Mouse (Mus musculus): ENCODE measurements at regions not wholly inside any gene's neighbourhood (a gene's known extent, or its start where the extent isn't known, plus 50 kb on each side); places are given as distances from the start of the nearest gene placed in this dataset.

DNA sequence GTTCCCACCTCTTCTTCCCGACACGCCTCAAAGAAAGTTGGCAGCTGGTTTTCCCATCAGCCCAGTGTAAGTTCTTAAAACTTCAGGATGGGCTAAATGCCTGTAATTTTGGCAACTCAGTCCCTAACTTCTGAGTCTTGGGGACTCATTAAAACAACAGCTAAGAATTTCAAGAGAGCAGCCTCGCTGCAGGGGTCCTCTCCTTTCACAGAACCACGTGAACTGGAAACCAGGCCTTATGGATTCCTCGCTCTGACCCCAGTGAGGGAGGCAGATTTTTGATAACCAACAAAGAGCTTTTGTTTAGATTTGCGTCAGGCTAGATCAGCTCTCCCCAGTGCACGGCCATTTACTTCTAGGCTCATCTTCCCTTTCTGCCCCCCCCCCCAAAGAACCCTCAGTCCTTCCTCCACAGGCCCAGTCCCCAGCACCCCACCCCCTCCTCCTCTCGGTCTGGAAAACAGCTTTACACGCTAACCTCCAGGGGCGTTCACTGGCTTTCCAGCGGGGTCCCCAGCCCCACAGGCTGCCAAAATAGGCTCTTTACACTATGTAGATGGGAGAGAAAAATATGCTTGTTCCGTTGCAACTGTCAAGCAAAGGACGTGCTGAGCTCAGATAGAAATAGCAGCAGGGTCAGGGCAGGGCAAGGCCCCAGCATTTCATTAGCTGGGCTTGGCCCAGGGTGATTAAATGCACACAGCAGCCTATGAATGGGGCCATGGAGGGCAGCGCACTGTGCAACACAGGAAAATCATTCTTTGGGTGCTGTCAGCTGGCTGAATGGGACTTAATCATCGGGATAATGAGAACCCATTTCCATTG, 233.5 kb downstream of the Zfp36l1 start:
- H3K9me3 ChIP-seq (ENCODE audit: control insufficient read depth, low read length) = no peaks in the 10 kb centered on the region
- H3K9ac ChIP-seq (ENCODE audit: low read depth, low read length) = no peak overlapping the region
- H3K4me1 ChIP-seq (replicated peaks; ENCODE audit: control insufficient read depth, insufficient read depth, low read length) = peaks cover 11% of the 10 kb centered on the region
- DNase-seq (ENCODE audit: low spot score) (peak; percentile 72), ATAC-seq (ENCODE audit: low FRiP score) (peak; percentile 95)
- 8% methylated on average over 15 of the region's 15 CpGs for WGBS
- 0 out of 2 replicates have a peak overlapping the region, but pooled peaks have one; percentile 5 for H3K4me2 ChIP-seq (replicated peaks; ENCODE audit: low read depth, low read length)
- H3K4me3 ChIP-seq (ENCODE audit: low read depth, low read length) = no peak overlapping the region
- no peaks in the 10 kb centered on the region for H3K27me3 ChIP-seq (ENCODE audit: control insufficient read depth, insufficient read depth, low read length)
- H3K27ac ChIP-seq (ENCODE audit: low read depth, low read length) = peak overlapping the region; percentile 67
- H3K36me3 ChIP-seq (ENCODE audit: control insufficient read depth, insufficient read depth, low read length) = no peaks in the 10 kb centered on the region

DNA sequence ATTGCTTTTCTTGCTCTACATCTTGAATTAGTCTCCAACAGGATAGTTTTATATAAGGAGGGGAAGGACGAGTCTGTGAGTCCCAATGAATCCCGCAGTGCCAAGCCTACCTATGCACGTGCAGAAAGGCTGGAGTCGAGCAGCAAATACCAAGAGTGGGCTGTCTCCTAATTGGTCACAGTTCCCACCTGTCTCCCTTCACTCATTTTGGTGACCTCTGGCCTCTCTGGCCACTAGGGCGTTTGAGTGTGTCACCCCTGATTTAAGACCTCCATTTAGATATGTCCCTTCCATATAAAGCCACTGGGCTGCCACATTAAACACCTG, 234.1 kb downstream of the Zfp36l1 start:
- Histone ChIP-seq H3K27ac (ENCODE audit: low read depth, low read length) (peak overlapping the region; percentile 67), H3K4me3 (ENCODE audit: low read depth, low read length) (no peak overlapping the region), H3K36me3 (ENCODE audit: control insufficient read depth, insufficient read depth, low read length) (no peaks in the 10 kb centered on the region), H3K9me3 (ENCODE audit: control insufficient read depth, low read length) (no peaks in the 10 kb centered on the region), H3K27me3 (ENCODE audit: control insufficient read depth, insufficient read depth, low read length) (no peaks in the 10 kb centered on the region), H3K9ac (ENCODE audit: low read depth, low read length) (no peak overlapping the region), H3K4me2 (replicated peaks; ENCODE audit: low read depth, low read length) (no peak overlapping the region), H3K4me1 (replicated peaks; ENCODE audit: control insufficient read depth, insufficient read depth, low read length) (peaks cover 11% of the 10 kb centered on the region)
- WGBS = 24% methylated on average over 5 of the region's 5 CpGs
- DNase-seq (ENCODE audit: low spot score) (no peak), ATAC-seq (ENCODE audit: low FRiP score) (no peak)

DNA sequence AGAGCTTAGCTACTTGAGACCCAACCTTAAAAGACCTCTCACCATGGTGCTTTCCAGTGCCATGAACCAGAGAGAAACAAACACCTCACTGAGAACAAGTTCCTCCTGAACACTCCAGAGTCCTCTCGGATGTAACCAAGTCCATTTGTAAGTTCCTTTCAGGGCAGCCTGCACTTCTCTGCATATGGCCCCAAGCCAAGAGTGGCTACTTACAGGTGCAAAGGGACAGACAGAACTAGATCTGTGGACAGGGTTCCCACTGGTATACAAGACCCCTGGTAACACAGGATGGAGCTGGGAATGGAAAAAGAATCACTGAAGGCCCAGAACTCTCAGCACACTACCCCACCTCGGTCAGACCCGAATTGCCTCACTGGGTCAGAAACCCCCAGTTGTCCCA, 234.7 kb downstream of the Zfp36l1 start:
- no peak overlapping the region for H3K4me3 ChIP-seq (ENCODE audit: low read depth, low read length)
- no peaks in the 10 kb centered on the region for H3K9me3 ChIP-seq (ENCODE audit: control insufficient read depth, low read length)
- DNase-seq (ENCODE audit: low spot score) (no peak), ATAC-seq (ENCODE audit: low FRiP score) (no peak)
- no peaks in the 10 kb centered on the region for H3K27me3 ChIP-seq (ENCODE audit: control insufficient read depth, insufficient read depth, low read length)
- 78% methylated on average over 3 of the region's 3 CpGs for WGBS
- H3K27ac ChIP-seq (ENCODE audit: low read depth, low read length) = no peak overlapping the region; the same call in 1 of the 2 replicates
- no peak overlapping the region for H3K9ac ChIP-seq (ENCODE audit: low read depth, low read length)
- H3K4me2 ChIP-seq (replicated peaks; ENCODE audit: low read depth, low read length) = no peak overlapping the region
- no peaks in the 10 kb centered on the region for H3K36me3 ChIP-seq (ENCODE audit: control insufficient read depth, insufficient read depth, low read length)
- peaks cover 11% of the 10 kb centered on the region for H3K4me1 ChIP-seq (replicated peaks; ENCODE audit: control insufficient read depth, insufficient read depth, low read length)

DNA sequence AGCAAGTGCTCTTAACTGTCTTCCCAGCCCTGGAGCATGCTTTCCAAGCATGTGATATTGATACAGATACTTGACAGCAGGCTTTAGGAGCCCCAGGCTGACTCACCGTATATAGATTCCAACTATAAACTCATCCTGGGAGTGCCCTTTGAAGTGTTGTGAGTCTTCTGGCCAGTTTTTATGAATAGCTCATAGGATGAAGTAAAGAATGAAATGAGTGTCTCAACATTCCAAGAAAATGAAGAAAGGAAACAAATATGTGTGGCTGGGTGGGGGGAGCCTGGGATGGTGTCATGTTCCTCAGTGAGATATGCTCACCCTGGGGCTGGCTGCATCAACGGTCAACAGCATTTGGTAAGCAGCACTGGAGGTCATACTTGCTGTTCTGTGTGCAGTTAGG, 238.5 kb downstream of the Zfp36l1 start:
- no peak for ATAC-seq (ENCODE audit: low FRiP score)
- DNase-seq (ENCODE audit: low spot score) = no peak
- no peaks in the 10 kb centered on the region for H3K27me3 ChIP-seq (ENCODE audit: control insufficient read depth, insufficient read depth, low read length)
- no peaks in the 10 kb centered on the region for H3K36me3 ChIP-seq (ENCODE audit: control insufficient read depth, insufficient read depth, low read length)
- 75% methylated on average over 2 of the region's 2 CpGs for WGBS
- H3K4me2 ChIP-seq (replicated peaks; ENCODE audit: low read depth, low read length) = no peak overlapping the region
- no peak overlapping the region for H3K4me3 ChIP-seq (ENCODE audit: low read depth, low read length)
- no peaks in the 10 kb centered on the region for H3K9me3 ChIP-seq (ENCODE audit: control insufficient read depth, low read length)
- peaks cover 7% of the 10 kb centered on the region for H3K4me1 ChIP-seq (replicated peaks; ENCODE audit: control insufficient read depth, insufficient read depth, low read length)
- no peak overlapping the region for H3K27ac ChIP-seq (ENCODE audit: low read depth, low read length)
- H3K9ac ChIP-seq (ENCODE audit: low read depth, low read length) = no peak overlapping the region

DNA sequence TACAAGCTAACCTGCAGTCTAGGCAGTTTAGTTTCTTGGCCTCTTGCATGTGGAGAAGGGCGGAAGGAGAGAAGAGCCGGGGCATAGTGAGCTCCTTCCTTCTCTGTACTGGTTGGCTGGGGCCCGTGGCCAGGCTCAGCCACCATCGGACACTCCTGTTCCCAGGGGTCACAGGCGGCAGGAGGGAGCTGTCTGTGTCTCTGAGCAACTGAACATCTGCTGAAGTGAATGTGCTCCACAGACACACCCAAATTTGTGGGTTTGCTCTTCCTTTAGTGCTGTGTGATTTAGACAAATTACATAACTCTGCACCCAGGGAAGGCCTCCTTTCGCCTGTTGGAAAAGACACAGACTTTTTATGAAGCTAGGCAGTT, 247.6 kb downstream of the Zfp36l1 start:
- no peaks in the 10 kb centered on the region for H3K36me3 ChIP-seq (ENCODE audit: control insufficient read depth, insufficient read depth, low read length)
- ATAC-seq (ENCODE audit: low FRiP score) = no peak

DNA sequence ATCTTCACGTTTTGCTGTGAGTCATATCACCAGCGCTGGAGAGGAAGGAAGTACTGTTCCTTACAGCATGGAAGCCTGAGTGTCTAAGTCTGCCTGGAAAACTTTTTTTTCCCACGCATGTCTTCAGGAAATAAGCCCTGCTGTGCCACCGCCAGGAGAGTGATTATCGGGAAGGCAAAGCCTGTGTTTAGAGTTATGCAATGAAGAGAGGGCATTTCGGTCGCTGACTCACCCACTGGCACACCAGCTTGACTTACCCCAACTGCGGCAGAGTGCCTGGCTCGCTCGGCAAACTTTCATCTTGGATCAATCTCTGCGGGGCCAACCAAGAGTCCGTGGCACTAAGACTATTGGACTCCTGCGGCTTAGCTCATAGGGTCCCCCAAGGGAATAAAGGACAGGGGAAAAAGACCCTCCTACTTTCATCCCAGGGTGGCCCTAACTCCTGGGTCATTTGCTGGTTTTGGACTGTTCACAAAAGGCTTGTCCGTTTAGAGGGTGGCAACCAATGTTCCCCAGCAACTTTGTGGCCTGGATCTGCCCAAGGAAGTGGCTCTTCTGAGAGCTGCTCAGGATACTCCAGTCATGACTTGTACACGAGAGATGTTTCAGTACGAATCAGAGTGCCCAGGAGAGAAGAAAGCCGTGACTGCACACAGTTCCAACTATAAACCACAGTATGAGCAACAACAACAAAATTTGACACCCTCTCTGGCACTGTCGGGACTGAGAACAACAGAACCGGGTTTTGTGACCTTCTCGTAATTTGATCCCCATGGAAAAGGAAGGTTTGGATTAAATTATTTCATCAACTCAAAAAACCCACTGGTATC, 248.3 kb downstream of the Zfp36l1 start:
- Histone ChIP-seq H3K9ac (ENCODE audit: low read depth, low read length) (no peak overlapping the region), H3K4me3 (ENCODE audit: low read depth, low read length) (no peak overlapping the region), H3K4me1 (replicated peaks; ENCODE audit: control insufficient read depth, insufficient read depth, low read length) (peaks cover 5% of the 10 kb centered on the region; the same call in 1 of the 2 replicates), H3K9me3 (ENCODE audit: control insufficient read depth, low read length) (no peaks in the 10 kb centered on the region), H3K36me3 (ENCODE audit: control insufficient read depth, insufficient read depth, low read length) (no peaks in the 10 kb centered on the region), H3K27ac (ENCODE audit: low read depth, low read length) (no peak overlapping the region), H3K27me3 (ENCODE audit: control insufficient read depth, insufficient read depth, low read length) (no peaks in the 10 kb centered on the region), H3K4me2 (replicated peaks; ENCODE audit: low read depth, low read length) (no peak overlapping the region)
- 73% methylated on average over 20 of the region's 20 CpGs for WGBS
- DNase-seq (ENCODE audit: low spot score) (no peak), ATAC-seq (ENCODE audit: low FRiP score) (no peak)

More for the DNA sequence above, 247.6 kb downstream of the Zfp36l1 start:
- 55% methylated on average over 6 of the region's 6 CpGs for WGBS
- Histone ChIP-seq H3K4me3 (ENCODE audit: low read depth, low read length) (no peak overlapping the region), H3K9ac (ENCODE audit: low read depth, low read length) (no peak overlapping the region), H3K4me2 (replicated peaks; ENCODE audit: low read depth, low read length) (no peak overlapping the region), H3K27ac (ENCODE audit: low read depth, low read length) (no peak overlapping the region), H3K9me3 (ENCODE audit: control insufficient read depth, low read length) (no peaks in the 10 kb centered on the region), H3K27me3 (ENCODE audit: control insufficient read depth, insufficient read depth, low read length) (no peaks in the 10 kb centered on the region), H3K4me1 (replicated peaks; ENCODE audit: control insufficient read depth, insufficient read depth, low read length) (peaks cover under 1% of the 10 kb centered on the region; the same call in 1 of the 2 replicates)
- no peak for DNase-seq (ENCODE audit: low spot score)

All from hindbrain, embryonic 11.5 days (tissue).